Comparison of ENCODE assay signal across 10 mouse cellular contexts in the genomic region with DNA sequence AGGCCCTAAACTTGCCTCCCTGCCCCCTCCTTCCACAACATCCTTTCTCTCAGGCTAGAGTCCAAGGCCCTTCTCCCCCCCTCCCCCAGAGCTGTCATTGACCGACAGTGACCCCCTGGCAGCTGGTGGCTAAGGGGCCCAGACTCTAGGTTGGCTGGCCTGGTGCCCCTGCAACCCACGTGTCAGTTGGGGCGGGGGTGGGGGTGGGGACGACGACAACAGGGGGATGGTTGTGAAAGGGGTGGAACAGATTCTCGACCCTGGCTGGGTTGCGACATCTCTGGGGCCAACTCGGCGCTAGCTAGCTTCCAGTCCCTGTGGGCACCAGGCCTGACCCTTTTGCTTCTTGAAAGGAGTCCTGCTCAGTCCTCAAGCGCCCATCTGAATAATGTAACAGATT. TPM values are rescaled to one million over a fixed set of nuclear protein-coding genes. Genes with fewer than 3 reads are reported as not detected.
A peak's percentile ranks its signal among the peaks of the same experiment; 100 is the strongest.
DNase-seq lines count a peak whose midpoint lies in the region; ATAC-seq and TF ChIP-seq lines count a peak whose summit lies in the region.
"Had no signal": no experiment of that assay in that cellular context is flagged by ENCODE, and none has a peak within 500 bp of the region (broad histone marks: within the 10 kb centered on the region; RNA-seq: fewer than 3 reads in every experiment).

No protein-coding gene starts in this region.

- no peak overlapping the region for H3K27ac ChIP-seq in kidney, adult 2 months (ENCODE audit: insufficient read depth, low read depth, low read length)
- H3K27ac ChIP-seq in gastrocnemius, adult 2 months, result peak overlapping the region; percentile 52
- peak overlapping the region; percentile 70 for H3K27ac ChIP-seq in intestine, embryonic 16.5 days (ENCODE audit: low read length)
- H3K27ac ChIP-seq in thymus, adult 2 months (ENCODE audit: control insufficient read depth, insufficient read depth, low read length), result no peak overlapping the region

- TF ChIP-seq CTCF in kidney, adult 2 months (conservative IDR thresholded peaks at IDR 0.05; ENCODE audit: insufficient read depth, insufficient read length, low read depth, low read length), result no peak
- no peak for TF ChIP-seq CTCF in gastrocnemius, adult 2 months (IDR thresholded peaks at IDR 0.05)
- no peak for TF ChIP-seq CTCF in thymus, adult 2 months (IDR thresholded peaks at IDR 0.05; ENCODE audit: borderline replicate concordance, control insufficient read depth, extremely low read depth, insufficient read depth, low read length, poor library complexity)

- ATAC-seq in intestine, embryonic 16.5 days, result peak; percentile 62

- intact Hi-C loops in gastrocnemius, adult 2 months (cut with DNase I), result no loop called here

- no peak overlapping the region for H3K4me3 ChIP-seq in kidney, adult 2 months (ENCODE audit: insufficient read depth, low read depth, low read length)
- H3K4me3 ChIP-seq in gastrocnemius, adult 2 months, result no peak overlapping the region
- H3K4me3 ChIP-seq in intestine, embryonic 16.5 days (ENCODE audit: low read length), result no peak overlapping the region
- H3K4me3 ChIP-seq in thymus, adult 2 months (ENCODE audit: control insufficient read depth, insufficient read depth, low read length), result no peak overlapping the region

- TF ChIP-seq POLR2A in kidney, adult 2 months (IDR thresholded peaks at IDR 0.05; ENCODE audit: low read depth, low read length), result no peak
- no peak for TF ChIP-seq POLR2A in thymus, adult 2 months (IDR thresholded peaks at IDR 0.05; ENCODE audit: control insufficient read depth, extremely low read depth, insufficient read depth, low read length, poor library complexity)

- 43% methylated on average over 10 of the region's 10 CpGs for whole genome bisulfite sequencing in kidney, adult 2 months
- WGBS in intestine, embryonic 16.5 days, result 17% methylated on average over 10 of the region's 10 CpGs
- WGBS in thymus, adult 2 months, result 50% methylated on average over 10 of the region's 10 CpGs

- no peaks in the 10 kb centered on the region; the same call in 1 of the 2 replicates for H3K9me3 ChIP-seq in intestine, embryonic 16.5 days (ENCODE audit: control insufficient read depth, low read length)

- H3K36me3 ChIP-seq in kidney, adult 2 months (ENCODE audit: control insufficient read depth, insufficient read depth, low read length), result no peaks in the 10 kb centered on the region
- H3K36me3 ChIP-seq in intestine, embryonic 16.5 days (ENCODE audit: control insufficient read depth, insufficient read depth, low read length), result 0 out of 2 replicates have a peak, but pooled peaks cover 4% of the 10 kb centered on the region
- H3K36me3 ChIP-seq in thymus, adult 2 months (ENCODE audit: control insufficient read depth, insufficient read depth, low read length), result no peaks in the 10 kb centered on the region

- DNase-seq in kidney, adult 2 months, result peak; percentile 57
- no peak for DNase-seq in kidney, adult 9 months
- DNase-seq in adipocyte (ENCODE audit: low spot score), result peak; percentile 84
- peak; percentile 65 for DNase-seq in gastrocnemius, adult 2 months
- peak; percentile 80 for DNase-seq in lung, postnatal 14 days
- DNase-seq in thymus, adult 2 months, result no peak
- no peak for DNase-seq in urinary bladder, postnatal 25 days (ENCODE audit: low spot score)

- H3K4me2 ChIP-seq in intestine, embryonic 16.5 days (ENCODE audit: low read depth, low read length), result peak overlapping the region; percentile 19; the same call in 1 of the 2 replicates

- H3K27me3 ChIP-seq in kidney, adult 2 months (replicated peaks; ENCODE audit: control insufficient read depth, insufficient read depth, low read length), result no peaks in the 10 kb centered on the region
- no peaks in the 10 kb centered on the region for H3K27me3 ChIP-seq in intestine, embryonic 16.5 days (replicated peaks; ENCODE audit: control insufficient read depth, insufficient read depth, low read length)
- no peaks in the 10 kb centered on the region for H3K27me3 ChIP-seq in thymus, adult 2 months (ENCODE audit: control insufficient read depth, insufficient read depth, low read length)

- H3K4me1 ChIP-seq in kidney, adult 2 months (ENCODE audit: control insufficient read depth, insufficient read depth, low read length), result peaks cover 1% of the 10 kb centered on the region; the same call in 1 of the 2 replicates
- H3K4me1 ChIP-seq in intestine, embryonic 16.5 days (ENCODE audit: control insufficient read depth, insufficient read depth, low read length), result peaks cover 35% of the 10 kb centered on the region
- H3K4me1 ChIP-seq in thymus, adult 2 months (replicated peaks; ENCODE audit: control insufficient read depth, insufficient read depth, low read length), result peaks cover 3% of the 10 kb centered on the region

- peak overlapping the region; percentile 37; the same call in 1 of the 2 replicates for H3K9ac ChIP-seq in intestine, embryonic 16.5 days (ENCODE audit: low read depth, low read length)

RNA-seq across cellular contexts. Expression of a gene that starts 1.0 kb away (rescaled TPM):
- 12.2 and 16.5 TPM in 2 replicates for polyA plus RNA-seq in kidney, adult 2 months (2012; rRNA removed)
- 1 to 10 TPM in 1 of 2 experiments, under 1 TPM in 1; 0.64 to 1.1 TPM for total RNA-seq in gastrocnemius, adult 2 months (2021)
- 39.5 and 43.2 TPM in 2 replicates for polyA plus RNA-seq in intestine, embryonic 16.5 days (2015; fragmentation: Nextera tagmentation; extraction: Ambion mirVana)
- polyA plus RNA-seq in thymus, adult 2 months (2012; rRNA removed), result 24.8 and 38.0 TPM in 2 replicates

RNA-seq across cellular contexts. Expression of a gene that starts 5.6 kb away (rescaled TPM):
- 922 and 939 TPM in 2 replicates for polyA plus RNA-seq in kidney, adult 2 months (2012; rRNA removed)
- 10 to 100 TPM; 38.0 to 61.8 TPM for total RNA-seq in gastrocnemius, adult 2 months (2021)
- polyA plus RNA-seq in intestine, embryonic 16.5 days (2015; fragmentation: Nextera tagmentation; extraction: Ambion mirVana), result 314 and 355 TPM in 2 replicates
- 1,583 and 2,086 TPM in 2 replicates for polyA plus RNA-seq in thymus, adult 2 months (2012; rRNA removed)

RNA-seq across cellular contexts. Expression of a gene that starts 12.1 kb away (rescaled TPM):
- 0.29 TPM in 1 of 2 replicates, not detected in the other for polyA plus RNA-seq in kidney, adult 2 months (2012; rRNA removed)
- total RNA-seq in gastrocnemius, adult 2 months (2021), result not detected
- polyA plus RNA-seq in intestine, embryonic 16.5 days (2015; fragmentation: Nextera tagmentation; extraction: Ambion mirVana), result 2.6 and 8.3 TPM in 2 replicates
- 1.5 and 6.2 TPM in 2 replicates for polyA plus RNA-seq in thymus, adult 2 months (2012; rRNA removed)

RNA-seq across cellular contexts. Expression of a gene that starts 12.2 kb away (rescaled TPM):
- polyA plus RNA-seq in kidney, adult 2 months (2012; rRNA removed), result not detected in 2 replicates
- not detected for total RNA-seq in gastrocnemius, adult 2 months (2021)
- polyA plus RNA-seq in intestine, embryonic 16.5 days (2015; fragmentation: Nextera tagmentation; extraction: Ambion mirVana), result not detected in 2 replicates
- polyA plus RNA-seq in thymus, adult 2 months (2012; rRNA removed), result not detected in 2 replicates
- total RNA-seq: gastrocnemius, postnatal 4 days had no signal
- polyA plus RNA-seq: neural tube, embryonic 14.5 days had no signal

RNA-seq across cellular contexts. Expression of a gene that starts 15.7 kb away (rescaled TPM):
- 0.42 and 0.57 TPM in 2 replicates for polyA plus RNA-seq in kidney, adult 2 months (2012; rRNA removed)
- not detected for total RNA-seq in gastrocnemius, adult 2 months (2021)
- polyA plus RNA-seq in intestine, embryonic 16.5 days (2015; fragmentation: Nextera tagmentation; extraction: Ambion mirVana), result 463 and 798 TPM in 2 replicates
- polyA plus RNA-seq in thymus, adult 2 months (2012; rRNA removed), result 6.7 and 7.1 TPM in 2 replicates

Comparison
In these comparisons a context has a peak if more than half of its experiments do, and no peak if none do; other contexts are left out.
1. DNase-seq: peak in kidney, adult 2 months (single experiment), adipocyte (single experiment), gastrocnemius, adult 2 months (single experiment) and lung, postnatal 14 days (single experiment); none in kidney, adult 9 months (single experiment), thymus, adult 2 months (single experiment) and urinary bladder, postnatal 25 days (single experiment).
2. H3K27ac ChIP-seq: peak in gastrocnemius, adult 2 months (single experiment) and intestine, embryonic 16.5 days (single experiment); none in kidney, adult 2 months (single experiment) and thymus, adult 2 months (single experiment).